Mouse (Mus musculus) CD4-positive, CD25-positive, alpha-beta regulatory T cell, adult 4 months (primary cell): Measurements from ENCODE around the gene Plaur. TPM values are rescaled to one million over a fixed set of nuclear protein-coding genes. Genes with fewer than 3 reads are reported as not detected.

ENCODE experiments used
- ATAC-seq: one replicate; pipeline ENCODE4 v1.8.0; 2017
- polyA plus RNA-seq, 2 experiments: library from polyadenylated mRNA; unstranded; fragments of 100-300 nt; shearing (Covaris generic); gene quantifications; one replicate each; pipeline ENCODE4 v1.2.1; 2017

Plaur gene
- polyA plus RNA-seq, 2 experiments from 2014 or later, result 0.66 to 5.8 TPM

GRCm38 (mm10) chr7:24446697-24447340 lies 15.5 kb upstream of the Plaur start:
- ATAC-seq, result peak; percentile 17

GRCm38 (mm10) chr7:24448782-24449517 lies 13.3 kb upstream of the Plaur start:
- ATAC-seq, result no peak

- peak; percentile 42 for ATAC-seq
Measured at GRCm38 (mm10) chr7:24450585-24451017, 11.7 kb upstream of the Plaur start.

- ATAC-seq, result peak; percentile 79
Measured at GRCm38 (mm10) chr7:24451855-24452311, 10.4 kb upstream of the Plaur start, which contains the start of gene Irgc1. Gene Irgc1, minus strand, starts transcription at chr7:24452297.

GRCm38 (mm10) chr7:24454199-24454598 lies 8.1 kb upstream of the Plaur start:
- ATAC-seq, result no peak

GRCm38 (mm10) chr7:24455726-24456125 lies 6.6 kb upstream of the Plaur start:
- no peak for ATAC-seq

- ATAC-seq, result peak; percentile 98
Measured at GRCm38 (mm10) chr7:24457726-24458370, 4.4 kb upstream of the Plaur start.

- no peak for ATAC-seq
Measured at GRCm38 (mm10) chr7:24459440-24459839, 2.8 kb upstream of the Plaur start.

GRCm38 (mm10) chr7:24459843-24460242 lies 2.4 kb upstream of the Plaur start:
- ATAC-seq, result no peak

GRCm38 (mm10) chr7:24461376-24462051 lies 770 bp upstream of the Plaur start:
- no peak for ATAC-seq

- no peak for ATAC-seq
Measured at GRCm38 (mm10) chr7:24466835-24467234, 4.6 kb downstream of the Plaur start.

- ATAC-seq, result peak; percentile 76
Measured at GRCm38 (mm10) chr7:24467886-24468285, 5.6 kb downstream of the Plaur start.

- ATAC-seq, result no peak
Measured at GRCm38 (mm10) chr7:24469126-24469525, 6.8 kb downstream of the Plaur start.

GRCm38 (mm10) chr7:24470356-24470755 lies 8.1 kb downstream of the Plaur start:
- ATAC-seq, result no peak

GRCm38 (mm10) chr7:24472442-24472841 lies 10.2 kb downstream of the Plaur start:
- ATAC-seq, result no peak

GRCm38 (mm10) chr7:24472937-24473336 lies 10.7 kb downstream of the Plaur start:
- no peak for ATAC-seq

- ATAC-seq, result peak; percentile 72
Measured at GRCm38 (mm10) chr7:24473913-24474529, 11.7 kb downstream of the Plaur start.

GRCm38 (mm10) chr7:24474811-24475506 lies 12.7 kb downstream of the Plaur start:
- ATAC-seq, result no peak

- no peak for ATAC-seq
Measured at GRCm38 (mm10) chr7:24476338-24476737, 14.1 kb downstream of the Plaur start.

- ATAC-seq, result no peak
Measured at GRCm38 (mm10) chr7:24476856-24477255, 14.6 kb downstream of the Plaur start.

- ATAC-seq, result no peak
Measured at GRCm38 (mm10) chr7:24478911-24479310, 16.6 kb downstream of the Plaur start.

- no peak for ATAC-seq
Measured at GRCm38 (mm10) chr7:24479685-24480084, 17.4 kb downstream of the Plaur start.
